Comparison of ENCODE assay signal across 8 mouse cellular contexts in the genomic region with DNA sequence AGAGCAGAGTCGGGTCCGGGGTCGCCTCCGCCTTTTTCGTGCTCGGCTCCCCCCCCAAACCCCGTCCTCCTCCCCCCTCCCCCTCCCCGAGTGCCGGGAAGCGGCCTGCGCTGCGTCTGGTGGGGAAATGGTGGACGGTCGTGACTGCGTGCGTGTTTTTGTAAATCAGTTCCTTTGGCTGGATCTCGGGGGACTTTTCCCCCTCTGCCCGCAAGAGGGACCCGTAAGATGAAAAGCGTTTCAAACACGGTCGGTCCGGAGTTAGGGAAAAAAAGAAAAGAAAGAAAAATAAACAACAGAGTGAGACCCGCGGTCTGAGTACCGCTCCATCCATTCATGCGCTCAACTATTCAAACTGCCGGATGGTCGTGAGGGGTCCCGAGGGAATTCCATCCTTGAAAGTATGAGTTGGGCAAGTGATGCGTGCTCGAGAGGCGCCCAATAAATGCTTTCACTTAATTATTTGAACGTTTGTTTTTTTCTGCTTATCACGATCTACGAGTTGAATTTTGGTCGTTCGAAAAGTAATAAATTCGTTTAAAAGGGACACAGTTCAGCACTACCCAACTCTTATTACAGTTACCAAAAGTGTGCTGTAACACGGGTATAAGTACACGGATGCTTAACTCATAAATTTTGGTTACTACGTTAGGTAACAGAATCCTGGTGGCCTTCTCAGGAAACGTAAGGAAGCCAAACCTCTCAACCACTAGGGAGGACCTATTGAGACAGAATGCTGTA. TPM values are rescaled to one million over a fixed set of nuclear protein-coding genes. Genes with fewer than 3 reads are reported as not detected.
DNase-seq lines count a peak whose midpoint lies in the region; ATAC-seq lines count a peak whose summit lies in the region.

No protein-coding gene starts in this region.

- 20% methylated on average over 42 of the region's 43 CpGs for WGBS in forebrain, embryonic 10.5 days
- WGBS in limb, embryonic 15.5 days: 22% methylated on average over 41 of the region's 43 CpGs

- ATAC-seq in limb, embryonic 15.5 days (ENCODE audit: insufficient number of reproducible peaks, low FRiP score, low TSS enrichment, low read depth): peak; percentile 84
- peak; percentile 49 for ATAC-seq in neutrophil, adult 5-6 weeks (ENCODE audit: extremely low read depth, insufficient number of reproducible peaks, low FRiP score, poor library complexity, severe bottlenecking)

- H3K4me1 ChIP-seq in forebrain, embryonic 10.5 days: peaks cover 21% of the 10 kb centered on the region
- peaks cover 2% of the 10 kb centered on the region; the same call in 1 of the 2 replicates for H3K4me1 ChIP-seq in limb, embryonic 15.5 days

- peaks cover 13% of the 10 kb centered on the region for H3K36me3 ChIP-seq in forebrain, embryonic 10.5 days (replicated peaks)
- no peaks in the 10 kb centered on the region for H3K36me3 ChIP-seq in limb, embryonic 15.5 days

- intact Hi-C loops in left cerebral cortex, postnatal 10 days (cut with DNase I): loop anchor here (10.0 kb wide), 1 partner anchor 313 kb away; no protein-coding TSS in a partner anchor

- H3K4me3 ChIP-seq in forebrain, embryonic 10.5 days: peak overlapping the region; percentile 63
- H3K4me3 ChIP-seq in limb, embryonic 15.5 days: peak overlapping the region; percentile 53

- H3K9me3 ChIP-seq in forebrain, embryonic 10.5 days: no peaks in the 10 kb centered on the region
- H3K9me3 ChIP-seq in limb, embryonic 15.5 days: no peaks in the 10 kb centered on the region

- H3K9ac ChIP-seq in limb, embryonic 15.5 days: peak overlapping the region; percentile 40; the same call in 1 of the 2 replicates

- peak overlapping the region; percentile 35 for H3K4me2 ChIP-seq in limb, embryonic 15.5 days

- DNase-seq in left cerebral cortex, postnatal 10 days (ENCODE audit: extremely low spot score in 1 of 2, low spot score in 2 of 2): peak; percentile 31 to 71
- DNase-seq in left cerebral cortex, adult 9 months (ENCODE audit: low spot score in 2 of 2): no peak
- peak; percentile 32 for DNase-seq in NIH3T3 (ENCODE audit: low read depth)
- DNase-seq in forebrain, embryonic 10.5 days (ENCODE audit: extremely low spot score, low spot score): no peak
- DNase-seq in layer of hippocampus, adult 9-10 months (ENCODE audit: low spot score): no peak
- DNase-seq in cerebellum, adult 9-10 months: no peak

- H3K27ac ChIP-seq in forebrain, embryonic 10.5 days: peak overlapping the region; percentile 93
- H3K27ac ChIP-seq in limb, embryonic 15.5 days: peak overlapping the region; percentile 93

- H3K27me3 ChIP-seq in forebrain, embryonic 10.5 days (ENCODE audit: poor library complexity, severe bottlenecking): peaks cover 16% of the 10 kb centered on the region
- 0 out of 2 replicates have a peak, but pooled peaks cover 3% of the 10 kb centered on the region for H3K27me3 ChIP-seq in limb, embryonic 15.5 days

RNA-seq across cellular contexts. Expression of a gene that starts 0.6 kb away (rescaled TPM):
- total RNA-seq in left cerebral cortex, postnatal 10 days (2021): 100 to 1,000 TPM; 132 to 133 TPM
- polyA plus RNA-seq in forebrain, embryonic 10.5 days (2016; fragmentation: Nextera tagmentation; extraction: Ambion mirVana): 232 and 239 TPM in 2 replicates
- polyA plus RNA-seq in limb, embryonic 15.5 days (2015; fragmentation: Nextera tagmentation; extraction: Ambion mirVana): 140 and 151 TPM in 2 replicates
- total RNA-seq in neutrophil, adult 5-6 weeks (2017): 201 and 219 TPM in 2 replicates

RNA-seq across cellular contexts. Expression of a gene that starts 0.6 kb away (rescaled TPM):
- 1 to 10 TPM; 8.8 to 9.2 TPM for total RNA-seq in left cerebral cortex, postnatal 10 days (2021)
- polyA plus RNA-seq in forebrain, embryonic 10.5 days (2016; fragmentation: Nextera tagmentation; extraction: Ambion mirVana): 7.9 and 11.1 TPM in 2 replicates
- polyA plus RNA-seq in limb, embryonic 15.5 days (2015; fragmentation: Nextera tagmentation; extraction: Ambion mirVana): 4.2 and 4.6 TPM in 2 replicates
- 11.0 and 15.0 TPM in 2 replicates for total RNA-seq in neutrophil, adult 5-6 weeks (2017)

RNA-seq across cellular contexts. Expression of a gene that starts 16.1 kb away (rescaled TPM):
- 100 to 1,000 TPM; 157 to 158 TPM for total RNA-seq in left cerebral cortex, postnatal 10 days (2021)
- 338 and 356 TPM in 2 replicates for polyA plus RNA-seq in forebrain, embryonic 10.5 days (2016; fragmentation: Nextera tagmentation; extraction: Ambion mirVana)
- 338 and 416 TPM in 2 replicates for polyA plus RNA-seq in limb, embryonic 15.5 days (2015; fragmentation: Nextera tagmentation; extraction: Ambion mirVana)
- 857 and 908 TPM in 2 replicates for total RNA-seq in neutrophil, adult 5-6 weeks (2017)

RNA-seq across cellular contexts. Expression of a gene that starts 18.2 kb away (rescaled TPM):
- 1 to 10 TPM in 1 of 2 experiments, under 1 TPM in 1; 0.93 to 1.6 TPM for total RNA-seq in left cerebral cortex, postnatal 10 days (2021)
- 0.81 and 1.2 TPM in 2 replicates for polyA plus RNA-seq in forebrain, embryonic 10.5 days (2016; fragmentation: Nextera tagmentation; extraction: Ambion mirVana)
- polyA plus RNA-seq in limb, embryonic 15.5 days (2015; fragmentation: Nextera tagmentation; extraction: Ambion mirVana): 1.4 and 3.4 TPM in 2 replicates
- total RNA-seq in neutrophil, adult 5-6 weeks (2017): 112 and 115 TPM in 2 replicates

RNA-seq across cellular contexts. Expression of a gene that starts 59.9 kb away (rescaled TPM):
- 10 to 100 TPM; 20.2 to 26.5 TPM for total RNA-seq in left cerebral cortex, postnatal 10 days (2021)
- 114 and 116 TPM in 2 replicates for polyA plus RNA-seq in forebrain, embryonic 10.5 days (2016; fragmentation: Nextera tagmentation; extraction: Ambion mirVana)
- polyA plus RNA-seq in limb, embryonic 15.5 days (2015; fragmentation: Nextera tagmentation; extraction: Ambion mirVana): 64.1 and 67.9 TPM in 2 replicates
- total RNA-seq in neutrophil, adult 5-6 weeks (2017): 15.0 and 17.5 TPM in 2 replicates

Comparison
In these comparisons a context has a peak if more than half of its experiments do, and no peak if none do; other contexts are left out.
1. DNase-seq: peak in left cerebral cortex, postnatal 10 days (2 of 2) and NIH3T3 (single experiment); none in left cerebral cortex, adult 9 months (0 of 2), forebrain, embryonic 10.5 days (single experiment), layer of hippocampus, adult 9-10 months (single experiment) and cerebellum, adult 9-10 months (single experiment).